Mouse (Mus musculus): Measurements from ENCODE around the gene Tgds.

- no peak for TF ChIP-seq CTCF (IDR thresholded peaks at IDR 0.05; ENCODE audit: insufficient read depth, low read length)
- no peak for TF ChIP-seq POLR2A (IDR thresholded peaks at IDR 0.05; ENCODE audit: borderline replicate concordance, extremely low read depth, low read depth, low read length)
Observed at GRCm38 (mm10) chr14:118173590-118174203, 41.1 kb upstream of the Tgds start.

All from lung, adult 2 months (tissue).